Mouse (Mus musculus) midbrain, postnatal 0 days (tissue): ENCODE results near the gene Nhej1. TPM values are rescaled to one million over a fixed set of nuclear protein-coding genes. Genes with fewer than 3 reads are reported as not detected.

Experiments used
- ATAC-seq: fragments of 200-750 bp; cut with Nextera tagmentation; 2 replicates; pipeline ENCODE4 v1.8.0; 2017; ENCODE audit warnings: moderate number of reproducible peaks, mild to moderate bottlenecking, moderate TSS enrichment, moderate library complexity; ENCODE audit not compliant: low FRiP score
- DNase-seq: peaks from one replicate; pipeline ENCODE4 v3.0.0-alpha.2; 2015; ENCODE audit warnings: low spot score
- H3K27ac ChIP-seq: fragments of 300-500 bp; sonication (generic); 2 replicates; pipeline ENCODE4 v1.5.1; 2014; ENCODE audit warnings: low read depth, mild to moderate bottlenecking, low read length, mixed read lengths
- H3K27me3 ChIP-seq: fragments of 300-500 bp; sonication (generic); 2 replicates; pipeline ENCODE4 v1.6.1; 2014; ENCODE audit warnings: low read length, control low read depth, mixed read lengths; ENCODE audit not compliant: insufficient read depth
- H3K36me3 ChIP-seq: fragments of 300-500 bp; sonication (generic); 2 replicates; pipeline ENCODE4 v1.6.1; 2014; ENCODE audit warnings: low read length, control low read depth, mixed read lengths; ENCODE audit not compliant: insufficient read depth
- H3K4me1 ChIP-seq: fragments of 300-500 bp; sonication (generic); 2 replicates; pipeline ENCODE4 v1.6.1; 2014; ENCODE audit warnings: mild to moderate bottlenecking, control low read depth, antibody characterized with exemption, low read length, mixed read lengths; ENCODE audit not compliant: insufficient read depth
- H3K4me2 ChIP-seq: fragments of 300-500 bp; sonication (generic); 2 replicates; pipeline ENCODE4 v1.6.1; 2014; ENCODE audit warnings: low read depth, mild to moderate bottlenecking, low read length, mixed read lengths; ENCODE audit not compliant: poor library complexity, severe bottlenecking
- H3K4me3 ChIP-seq: fragments of 300-500 bp; sonication (generic); 2 replicates; pipeline ENCODE4 v1.5.1; 2014; ENCODE audit warnings: low read depth, mild to moderate bottlenecking, low read length, moderate library complexity
- H3K9ac ChIP-seq: fragments of 300-500 bp; sonication (generic); replicated peaks from 2 replicates; pipeline ENCODE4 v1.6.1; 2014; ENCODE audit warnings: mild to moderate bottlenecking, low read length, moderate library complexity, mixed read lengths; ENCODE audit not compliant: poor library complexity, severe bottlenecking
- H3K9me3 ChIP-seq: fragments of 300-500 bp; sonication (generic); 2 replicates; pipeline ENCODE4 v1.6.1; 2016; ENCODE audit warnings: low read length, control low read depth
- CTCF ChIP-seq: IDR thresholded peaks from 2 replicates; pipeline ENCODE4 v1.5.1; 2016; ENCODE audit warnings: antibody characterized with exemption, mild to moderate bottlenecking
- WGBS: fragments of 180-500 bp; shearing (Covaris S2); extraction: QIAGEN DNeasy Blood & Tissue Kit; methylation state at CpG from one replicate; pipeline ENCODE4 v1.1.7; 2014; 5-methylcytosine and 5-hydroxymethylcytosine counted together
- polyA plus RNA-seq: library from polyadenylated mRNA; unstranded; fragments of >200 nt; fragmentation: Nextera tagmentation; extraction: Ambion mirVana; gene quantifications from 2 replicates; pipeline ENCODE4 v1.2.1, GENCODE M21; 2015
- total RNA-seq: library from RNA; depleted of rRNA; stranded (reverse); fragments of >200 nt; gene quantifications from 2 replicates; pipeline ENCODE4 v1.2.3, GENCODE M21; 2014

Gene Nhej1
- total and polyA plus RNA-seq, 2 experiments from 2014 or later: 2.4 to 3.4 TPM

GRCm38 (mm10) chr1:75158990-75159389, 34.0 kb upstream of the Nhej1 start:
- ATAC-seq: no peak
- Histone ChIP-seq H3K27ac (no peak overlapping the region), H3K4me3 (no peak overlapping the region), H3K4me2 (no peak overlapping the region), H3K27me3 (no peaks in the 10 kb centered on the region), H3K9ac (no peak overlapping the region), H3K4me1 (no peaks in the 10 kb centered on the region), H3K9me3 (no peaks in the 10 kb centered on the region), H3K36me3 (no peaks in the 10 kb centered on the region)
- DNase-seq: no peak
- TF ChIP-seq CTCF: no peak

DNA sequence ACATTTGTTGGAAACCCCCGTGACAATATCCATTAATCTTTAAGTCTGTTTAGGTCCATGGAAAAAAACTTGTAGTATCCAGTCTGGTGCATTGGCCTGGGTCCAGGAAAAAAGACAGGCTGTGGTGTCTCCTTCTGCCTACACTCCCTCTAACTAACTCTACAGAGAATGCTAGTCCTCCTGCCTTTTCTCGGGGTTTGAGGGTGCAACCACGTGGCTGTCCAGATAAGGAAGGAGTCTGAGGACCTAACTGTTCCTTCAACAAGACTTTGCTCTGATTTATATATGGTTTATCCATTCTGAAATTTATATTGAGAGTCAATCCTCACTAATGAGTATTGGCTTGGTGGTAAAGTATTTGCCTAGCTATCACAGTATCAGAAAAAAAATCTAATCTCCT, 30.8 kb upstream of the Nhej1 start:
- H3K9ac ChIP-seq: no peak overlapping the region
- no peak overlapping the region for H3K4me3 ChIP-seq
- H3K27ac ChIP-seq: no peak overlapping the region
- TF ChIP-seq CTCF: no peak
- H3K27me3 ChIP-seq: no peaks in the 10 kb centered on the region
- no peaks in the 10 kb centered on the region for H3K9me3 ChIP-seq
- H3K4me2 ChIP-seq: no peak overlapping the region
- H3K36me3 ChIP-seq: no peaks in the 10 kb centered on the region
- no peak for DNase-seq
- ATAC-seq: no peak
- H3K4me1 ChIP-seq: no peaks in the 10 kb centered on the region
- 71% methylated on average over 3 of the region's 3 CpGs for WGBS

- H3K4me3 ChIP-seq: no peak overlapping the region
- no peak overlapping the region for H3K27ac ChIP-seq
- WGBS: 96% methylated on average over 4 of the region's 4 CpGs
- H3K4me1 ChIP-seq: peaks cover 8% of the 10 kb centered on the region
- H3K9ac ChIP-seq: no peak overlapping the region
- no peak for ATAC-seq
- DNase-seq: no peak
- H3K27me3 ChIP-seq: no peaks in the 10 kb centered on the region
- no peaks in the 10 kb centered on the region for H3K9me3 ChIP-seq
- no peak for TF ChIP-seq CTCF
- peaks cover 41% of the 10 kb centered on the region for H3K36me3 ChIP-seq
- no peak overlapping the region for H3K4me2 ChIP-seq
Observed at GRCm38 (mm10) chr1:75148727-75149126, 23.7 kb upstream of the Nhej1 start.

- H3K4me3 ChIP-seq: no peak overlapping the region
- no peaks in the 10 kb centered on the region for H3K27me3 ChIP-seq
- no peak overlapping the region for H3K9ac ChIP-seq
- ATAC-seq (no peak), DNase-seq (no peak)
- WGBS: 84% methylated on average over 7 of the region's 7 CpGs
- peaks cover 41% of the 10 kb centered on the region for H3K36me3 ChIP-seq
- H3K4me1 ChIP-seq: peaks cover 10% of the 10 kb centered on the region
- H3K4me2 ChIP-seq: no peak overlapping the region
- H3K9me3 ChIP-seq: no peaks in the 10 kb centered on the region
- no peak for TF ChIP-seq CTCF
- no peak overlapping the region for H3K27ac ChIP-seq
Observed at GRCm38 (mm10) chr1:75147411-75148135, 22.6 kb upstream of the Nhej1 start.

- peaks cover 17% of the 10 kb centered on the region for H3K4me1 ChIP-seq
- H3K27ac ChIP-seq: no peak overlapping the region
- TF ChIP-seq CTCF: no peak
- peaks cover 41% of the 10 kb centered on the region for H3K36me3 ChIP-seq
- ATAC-seq (no peak), DNase-seq (no peak)
- no peak overlapping the region for H3K4me3 ChIP-seq
- H3K4me2 ChIP-seq: no peak overlapping the region
- H3K27me3 ChIP-seq: no peaks in the 10 kb centered on the region
- H3K9me3 ChIP-seq: no peaks in the 10 kb centered on the region
- H3K9ac ChIP-seq: no peak overlapping the region
- WGBS: 97% methylated on average over 3 of the region's 3 CpGs
Observed at GRCm38 (mm10) chr1:75145589-75145988, 20.6 kb upstream of the Nhej1 start.

GRCm38 (mm10) chr1:75142301-75143261, 17.6 kb upstream of the Nhej1 start, which contains the start of the genes Cnppd1 and Retreg2:
TSS of gene Cnppd1 (minus strand) at chr1:75142711.
TSS of gene Retreg2 (plus strand) at chr1:75142778.
- peak; percentile 69 for TF ChIP-seq CTCF
- Histone ChIP-seq H3K36me3 (peaks cover 40% of the 10 kb centered on the region), H3K4me3 (peak within 1 kb of the TSS; percentile 68), H3K9me3 (no peaks in the 10 kb centered on the region), H3K4me2 (peak within 1 kb of the TSS; percentile 92), H3K27ac (peak within 1 kb of the TSS; percentile 95), H3K27me3 (no peaks in the 10 kb centered on the region), H3K4me1 (peaks cover 20% of the 10 kb centered on the region), H3K9ac (peak within 1 kb of the TSS; percentile 89)
- under 1% methylated on average over 76 of the region's 91 CpGs for WGBS
- ATAC-seq (peak; percentile 90), DNase-seq (peak; percentile 98)
